Mouse (Mus musculus) lung, adult 2 months (tissue): ENCODE data around the gene Stk10.

Experiments used
- CTCF ChIP-seq: fragments of 200-500 bp; IDR thresholded peaks from 2 replicates; pipeline ENCODE4 v1.5.1; 2011; ENCODE audit warnings: mild to moderate bottlenecking, low read length, control low read depth; ENCODE audit not compliant: insufficient read depth
- POLR2A ChIP-seq: fragments of 200-500 bp; IDR thresholded peaks from 2 replicates; pipeline ENCODE4 v1.6.1; 2011; ENCODE audit warnings: low read depth, mild to moderate bottlenecking, control low read depth, low read length, borderline replicate concordance; ENCODE audit errors: extremely low read depth

GRCm38 (mm10) chr11:32516916-32517712, 16.0 kb upstream of the Stk10 start:
- TF ChIP-seq CTCF (no peak), POLR2A (no peak)
